Mouse (Mus musculus) brown adipose tissue, adult 24 weeks (tissue): ENCODE data around the gene Tet2. TPM values are rescaled to one million over a fixed set of nuclear protein-coding genes. Genes with fewer than 3 reads are reported as not detected.

Experiments
- H3K27ac ChIP-seq: fragments of 200-500 bp; replicated peaks from 2 replicates; pipeline ENCODE4 v1.5.1; 2012; ENCODE audit warnings: low read depth, mild to moderate bottlenecking, low read length
- H3K4me1 ChIP-seq: fragments of 200-500 bp; 2 replicates; pipeline ENCODE4 v1.6.1; 2012; ENCODE audit warnings: low read length, mixed read lengths; ENCODE audit not compliant: control insufficient read depth, insufficient read depth, insufficient read length
- H3K4me3 ChIP-seq: fragments of 200-500 bp; 2 replicates; pipeline ENCODE4 v1.5.1; 2012; ENCODE audit warnings: low read depth, mild to moderate bottlenecking, low read length, moderate library complexity; ENCODE audit not compliant: insufficient read depth
- polyA plus RNA-seq: library from polyadenylated mRNA; stranded (reverse); fragments of >200 nt; gene quantifications from 2 replicates; pipeline ENCODE4 v1.2.4, GENCODE M21; 2012; ENCODE audit not compliant: missing spikeins, insufficient read depth, insufficient read length

Gene Tet2
- polyA plus RNA-seq, 1 experiment: 8.7 TPM

DNA sequence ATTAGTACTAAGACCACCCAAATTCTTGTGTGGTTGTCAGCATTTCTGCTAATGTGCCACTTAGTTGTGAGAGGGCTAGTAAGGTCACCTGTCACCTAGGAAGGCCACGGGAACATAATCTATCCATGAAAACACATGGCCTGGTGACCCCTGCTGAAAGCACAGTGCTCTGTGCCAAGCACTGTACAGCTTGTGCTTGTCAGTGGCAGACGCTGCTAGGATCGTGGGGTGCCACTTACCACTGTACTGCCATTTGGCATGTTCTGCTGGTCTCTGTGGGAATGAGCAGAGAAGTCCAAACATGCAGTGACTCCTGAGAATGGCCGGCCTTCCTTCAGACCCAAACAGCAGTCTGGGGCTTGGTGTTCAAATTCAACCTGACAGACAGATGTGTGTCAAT, 73.8 kb downstream of the Tet2 start:
- Histone ChIP-seq H3K4me1 (no peaks in the 10 kb centered on the region), H3K4me3 (no peak overlapping the region), H3K27ac (no peak overlapping the region)

GRCm38 (mm10) chr3:133468883-133469282, 76.1 kb downstream of the Tet2 start:
- Histone ChIP-seq H3K4me1 (no peaks in the 10 kb centered on the region), H3K4me3 (no peak overlapping the region)

GRCm38 (mm10) chr3:133463233-133463632, 81.7 kb downstream of the Tet2 start:
- no peak overlapping the region for H3K4me3 ChIP-seq
- H3K27ac ChIP-seq: no peak overlapping the region
- no peaks in the 10 kb centered on the region for H3K4me1 ChIP-seq

More at GRCm38 (mm10) chr3:133468883-133469282, 76.1 kb downstream of the Tet2 start:
- no peak overlapping the region for H3K27ac ChIP-seq

- H3K4me3 ChIP-seq: no peak overlapping the region
- H3K27ac ChIP-seq: no peak overlapping the region
- no peaks in the 10 kb centered on the region for H3K4me1 ChIP-seq
Measured at GRCm38 (mm10) chr3:133462485-133462884, 82.5 kb downstream of the Tet2 start.

DNA sequence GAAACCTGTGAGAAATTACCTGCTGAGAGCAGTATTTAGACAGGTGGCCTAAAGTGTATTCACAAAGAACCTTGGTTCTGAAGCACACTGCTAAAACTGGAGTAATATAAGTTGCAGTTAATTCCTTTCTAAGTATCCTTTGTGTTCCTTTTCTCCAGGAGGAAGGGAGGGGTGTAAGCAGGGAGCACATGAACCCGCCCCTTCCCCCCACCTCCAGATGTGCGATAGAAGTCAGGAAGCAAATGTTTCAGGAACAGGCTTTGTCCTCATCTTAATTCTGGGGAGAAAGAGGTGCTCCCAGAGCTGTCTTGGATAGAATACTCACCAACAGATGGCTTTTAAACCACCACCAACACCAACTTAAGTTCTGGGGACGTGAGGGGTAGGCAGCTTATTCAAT, 82.9 kb downstream of the Tet2 start:
- Histone ChIP-seq H3K27ac (no peak overlapping the region), H3K4me1 (no peaks in the 10 kb centered on the region), H3K4me3 (no peak overlapping the region)

- H3K27ac ChIP-seq: no peak overlapping the region
- H3K4me3 ChIP-seq: no peak overlapping the region
- no peaks in the 10 kb centered on the region for H3K4me1 ChIP-seq
Measured at GRCm38 (mm10) chr3:133459174-133459573, 85.8 kb downstream of the Tet2 start.

GRCm38 (mm10) chr3:133453896-133454295, 91.0 kb downstream of the Tet2 start:
- no peaks in the 10 kb centered on the region for H3K4me1 ChIP-seq
- no peak overlapping the region for H3K27ac ChIP-seq
- H3K4me3 ChIP-seq: no peak overlapping the region

- Histone ChIP-seq H3K27ac (no peak overlapping the region), H3K4me1 (no peaks in the 10 kb centered on the region), H3K4me3 (no peak overlapping the region)
Measured at GRCm38 (mm10) chr3:133436919-133437320, 108.0 kb downstream of the Tet2 start.

GRCm38 (mm10) chr3:133436279-133436860, 108.6 kb downstream of the Tet2 start:
- Histone ChIP-seq H3K27ac (no peak overlapping the region), H3K4me1 (no peaks in the 10 kb centered on the region), H3K4me3 (no peak overlapping the region)

DNA sequence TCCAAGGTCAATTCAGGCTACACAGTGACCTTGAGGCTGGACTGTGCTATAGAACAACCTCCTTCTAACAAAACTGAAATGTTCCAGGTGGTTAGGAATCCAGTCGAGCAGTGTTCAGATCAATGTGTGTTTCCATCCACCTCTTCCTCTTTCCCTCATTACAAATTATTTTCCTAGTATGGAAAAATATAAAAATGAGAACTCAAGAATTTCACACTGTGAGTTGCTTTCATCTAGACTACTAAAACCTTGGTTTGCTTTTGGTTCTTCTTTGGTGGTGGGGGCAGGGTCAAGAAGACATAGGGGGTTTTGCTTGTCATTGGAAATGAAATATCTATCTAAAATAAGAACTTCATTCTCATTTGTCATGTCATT, 109.2 kb downstream of the Tet2 start:
- Histone ChIP-seq H3K4me1 (no peaks in the 10 kb centered on the region), H3K27ac (no peak overlapping the region), H3K4me3 (no peak overlapping the region)

DNA sequence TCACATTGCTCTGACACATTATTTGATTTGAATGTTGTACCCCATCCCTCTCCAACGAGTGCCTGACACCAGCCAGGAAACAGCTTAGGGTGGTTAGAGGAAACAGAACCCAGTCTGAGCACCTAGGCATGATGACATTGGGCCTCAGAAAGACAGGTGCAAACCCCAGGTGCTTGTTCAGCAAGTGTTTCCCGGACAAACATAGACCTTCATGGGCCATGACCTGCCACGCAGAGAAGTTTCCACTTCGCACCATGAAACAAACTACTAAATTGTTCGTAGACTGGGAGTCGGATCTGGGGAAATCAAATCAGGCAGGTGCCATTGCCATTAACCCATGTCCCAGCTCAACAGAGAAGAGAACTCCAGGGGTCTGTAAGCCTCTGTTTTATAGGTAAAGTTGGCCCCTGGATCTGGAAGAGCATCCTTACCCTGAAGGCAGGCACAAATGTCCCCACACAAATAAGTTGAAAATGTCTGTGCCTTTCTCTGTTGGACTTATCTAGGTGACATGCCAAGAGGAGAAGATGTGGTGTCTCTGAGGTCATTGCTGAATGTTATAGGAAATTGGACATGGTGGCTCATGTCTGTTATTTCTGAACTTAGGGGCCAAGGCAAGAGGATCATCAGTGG, 109.7 kb downstream of the Tet2 start:
- H3K4me1 ChIP-seq: no peaks in the 10 kb centered on the region
- H3K27ac ChIP-seq: no peak overlapping the region
- H3K4me3 ChIP-seq: no peak overlapping the region

- H3K4me1 ChIP-seq: no peaks in the 10 kb centered on the region
- H3K4me3 ChIP-seq: no peak overlapping the region
- H3K27ac ChIP-seq: no peak overlapping the region
Measured at GRCm38 (mm10) chr3:133429394-133430173, 115.4 kb downstream of the Tet2 start.

- no peaks in the 10 kb centered on the region for H3K4me1 ChIP-seq
- no peak overlapping the region for H3K27ac ChIP-seq
- H3K4me3 ChIP-seq: no peak overlapping the region
Measured at GRCm38 (mm10) chr3:133428003-133428402, 116.9 kb downstream of the Tet2 start.

DNA sequence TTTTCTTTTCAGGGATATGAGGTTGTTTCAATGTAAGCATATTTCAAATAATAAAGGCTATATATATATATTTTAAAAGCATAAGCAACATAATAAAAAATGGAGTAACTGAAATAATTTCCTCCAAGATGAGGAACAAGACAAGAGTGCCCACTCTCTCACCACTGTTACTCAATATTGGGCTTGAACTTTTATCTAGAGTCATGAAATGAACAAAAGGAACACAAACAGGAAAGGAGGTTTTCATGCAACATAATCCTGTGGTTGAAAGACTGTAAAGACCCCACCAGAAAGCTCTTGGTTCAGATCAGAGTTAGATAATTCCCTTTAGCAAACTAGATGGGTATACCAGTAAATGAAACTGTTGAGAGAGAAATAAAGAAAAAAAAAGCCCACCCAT, 121.9 kb downstream of the Tet2 start:
- Histone ChIP-seq H3K27ac (no peak overlapping the region), H3K4me3 (no peak overlapping the region), H3K4me1 (no peaks in the 10 kb centered on the region)

DNA sequence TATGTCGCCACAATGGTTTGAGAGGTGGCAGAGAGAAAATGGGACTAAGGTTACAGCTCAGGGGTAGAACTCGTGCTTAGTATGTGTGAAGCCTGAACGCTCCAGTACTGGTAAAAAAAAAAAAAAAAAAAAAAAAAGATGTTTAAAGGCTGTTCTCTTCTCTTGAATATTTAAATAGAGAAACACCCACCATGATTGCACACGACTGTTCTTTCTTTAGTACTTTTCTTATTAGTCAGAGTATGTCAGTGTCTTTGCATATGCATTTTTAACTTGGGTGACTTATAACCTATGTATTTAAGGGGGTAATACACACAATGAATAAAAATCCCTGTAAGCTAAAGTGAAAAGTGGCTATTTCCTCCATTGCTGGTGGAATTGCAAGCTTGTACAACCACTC, 130.2 kb downstream of the Tet2 start:
- no peak overlapping the region for H3K4me3 ChIP-seq
- H3K4me1 ChIP-seq: no peaks in the 10 kb centered on the region
- H3K27ac ChIP-seq: no peak overlapping the region
